8 mouse cellular contexts compared by ENCODE assay signal in genomic region chr8:105693648-105694047, GRCm38 (mm10). TPM values are rescaled to one million over a fixed set of nuclear protein-coding genes. Genes with fewer than 3 reads are reported as not detected.
DNase-seq lines count a peak whose midpoint lies in the region; ATAC-seq lines count a peak whose summit lies in the region.

No protein-coding gene starts in this region.

- H3K27ac ChIP-seq in intestine, embryonic 14.5 days (ENCODE audit: low read depth) = no peak overlapping the region

- DNase-seq in cerebellum, postnatal 10 days = peak; percentile 95 to 96
- DNase-seq in frontal cortex, postnatal 36 days (ENCODE audit: low spot score in 2 of 2) = peak; percentile 72 to 76
- peak; percentile 91 for DNase-seq in intestine, embryonic 14.5 days (ENCODE audit: low spot score)
- peak; percentile 79 to 83 for DNase-seq in left cerebral cortex, postnatal 14 days (ENCODE audit: low spot score in 2 of 2)
- peak; percentile 73 to 80 for DNase-seq in lung, postnatal 4 days
- peak; percentile 85 for DNase-seq in right cerebral cortex, postnatal 4 days

- 2% methylated on average over 29 of the region's 30 CpGs for WGBS in intestine, embryonic 14.5 days

- intact Hi-C loops in left cerebral cortex, postnatal 14 days (cut with DNase I) = loop anchor here (5.0 kb wide), 1 partner anchor 56 kb away; the partner anchor contains the start of genes Agrp and Ctcf

- H3K9me3 ChIP-seq in erythroblast, embryonic 14.5 days (ENCODE audit: control insufficient read depth, low read length) = no peaks in the 10 kb centered on the region
- H3K9me3 ChIP-seq in intestine, embryonic 14.5 days (ENCODE audit: control insufficient read depth, low read length) = 0 out of 2 replicates have a peak, but pooled peaks cover 5% of the 10 kb centered on the region

- peaks cover 37% of the 10 kb centered on the region for H3K4me1 ChIP-seq in erythroblast, embryonic 14.5 days (ENCODE audit: control insufficient read depth)
- peaks cover 7% of the 10 kb centered on the region for H3K4me1 ChIP-seq in intestine, embryonic 14.5 days (replicated peaks; ENCODE audit: control insufficient read depth, insufficient read depth, low read length)

- H3K9ac ChIP-seq in intestine, embryonic 14.5 days (ENCODE audit: low read length) = 0 out of 2 replicates have a peak overlapping the region, but pooled peaks have one; percentile 20

- H3K4me3 ChIP-seq in erythroblast, embryonic 14.5 days (replicated peaks) = peak overlapping the region; percentile 33
- H3K4me3 ChIP-seq in intestine, embryonic 14.5 days (ENCODE audit: low read depth, low read length) = peak overlapping the region; percentile 37

- H3K4me2 ChIP-seq in intestine, embryonic 14.5 days (ENCODE audit: low read length) = peak overlapping the region; percentile 94

- ATAC-seq in erythroblast, adult 5-6 weeks (replicated peaks; ENCODE audit: low FRiP score, poor library complexity, severe bottlenecking) = no peak
- ATAC-seq in intestine, embryonic 14.5 days (replicated peaks; ENCODE audit: low FRiP score, low TSS enrichment, low read depth) = peak; percentile 42; the same call in 1 of the 2 replicates

- H3K27me3 ChIP-seq in erythroblast, embryonic 14.5 days (ENCODE audit: control insufficient read depth) = peaks cover 17% of the 10 kb centered on the region
- H3K27me3 ChIP-seq in intestine, embryonic 14.5 days (replicated peaks; ENCODE audit: control insufficient read depth, insufficient read depth, low read length) = 0 out of 2 replicates have a peak, but pooled peaks cover 3% of the 10 kb centered on the region

- H3K36me3 ChIP-seq in erythroblast, embryonic 14.5 days (ENCODE audit: control insufficient read depth) = peaks cover 40% of the 10 kb centered on the region
- peaks cover 21% of the 10 kb centered on the region for H3K36me3 ChIP-seq in intestine, embryonic 14.5 days (ENCODE audit: control insufficient read depth, insufficient read depth, low read length)

RNA-seq across cellular contexts. Expression of gene Acd, which starts 7.3 kb away (rescaled TPM):
- polyA plus RNA-seq in erythroblast, embryonic 14.5 days (2012) = 3.8 and 4.5 TPM in 2 replicates
- 7.1 and 12.5 TPM in 2 replicates for total RNA-seq in erythroblast, adult 5-6 weeks (2015; ENCODE audit: low replicate concordance)
- total RNA-seq in erythroblast, adult 5-6 weeks (2017; ENCODE audit: low replicate concordance) = 1.7 and 7.8 TPM in 2 replicates
- polyA plus RNA-seq in intestine, embryonic 14.5 days (2014; fragmentation: Nextera tagmentation; extraction: Ambion mirVana) = 56.9 and 61.8 TPM in 2 replicates
- total RNA-seq in left cerebral cortex, postnatal 14 days (2021) = 10 to 100 TPM; 46.1 to 47.9 TPM

RNA-seq across cellular contexts. Expression of gene Pard6a, which starts 7.3 kb away (rescaled TPM):
- 0.73 and 0.78 TPM in 2 replicates for polyA plus RNA-seq in erythroblast, embryonic 14.5 days (2012)
- total RNA-seq in erythroblast, adult 5-6 weeks (2015; ENCODE audit: low replicate concordance) = 2.1 TPM in 1 of 2 replicates, not detected in the other
- total RNA-seq in erythroblast, adult 5-6 weeks (2017; ENCODE audit: low replicate concordance) = 0.56 and 1.5 TPM in 2 replicates
- 16.0 and 17.5 TPM in 2 replicates for polyA plus RNA-seq in intestine, embryonic 14.5 days (2014; fragmentation: Nextera tagmentation; extraction: Ambion mirVana)
- total RNA-seq in left cerebral cortex, postnatal 14 days (2021) = 10 to 100 TPM; 45.6 to 49.5 TPM

RNA-seq across cellular contexts. Expression of gene Carmil2, which starts 7.6 kb away (rescaled TPM):
- 3.4 and 4.2 TPM in 2 replicates for polyA plus RNA-seq in erythroblast, embryonic 14.5 days (2012)
- total RNA-seq in erythroblast, adult 5-6 weeks (2015; ENCODE audit: low replicate concordance) = 3.1 TPM in 2 replicates
- 2.5 and 3.5 TPM in 2 replicates for total RNA-seq in erythroblast, adult 5-6 weeks (2017; ENCODE audit: low replicate concordance)
- 1.0 and 1.1 TPM in 2 replicates for polyA plus RNA-seq in intestine, embryonic 14.5 days (2014; fragmentation: Nextera tagmentation; extraction: Ambion mirVana)
- 10 to 100 TPM; 55.4 to 56.2 TPM for total RNA-seq in left cerebral cortex, postnatal 14 days (2021)

RNA-seq across cellular contexts. Expression of gene 4933405L10Rik, which starts 13.8 kb away (rescaled TPM):
- not detected in 2 replicates for polyA plus RNA-seq in erythroblast, embryonic 14.5 days (2012)
- not detected in 2 replicates for total RNA-seq in erythroblast, adult 5-6 weeks (2015; ENCODE audit: low replicate concordance)
- total RNA-seq in erythroblast, adult 5-6 weeks (2017; ENCODE audit: low replicate concordance) = not detected in 2 replicates
- polyA plus RNA-seq in intestine, embryonic 14.5 days (2014; fragmentation: Nextera tagmentation; extraction: Ambion mirVana) = not detected in 2 replicates
- under 1 TPM in 1 of 2 experiments, not detected in 1; 0.78 TPM for total RNA-seq in left cerebral cortex, postnatal 14 days (2021)

RNA-seq across cellular contexts. Expression of gene Enkd1, which starts 14.4 kb away (rescaled TPM):
- polyA plus RNA-seq in erythroblast, embryonic 14.5 days (2012) = 2.4 TPM in 2 replicates
- total RNA-seq in erythroblast, adult 5-6 weeks (2015; ENCODE audit: low replicate concordance) = 2.1 and 2.5 TPM in 2 replicates
- total RNA-seq in erythroblast, adult 5-6 weeks (2017; ENCODE audit: low replicate concordance) = 2.7 and 7.0 TPM in 2 replicates
- 22.6 and 23.2 TPM in 2 replicates for polyA plus RNA-seq in intestine, embryonic 14.5 days (2014; fragmentation: Nextera tagmentation; extraction: Ambion mirVana)
- 10 to 100 TPM in 1 of 2 experiments, 1 to 10 TPM in 1; 10.0 to 12.3 TPM for total RNA-seq in left cerebral cortex, postnatal 14 days (2021)

Comparison
In these comparisons a context has a peak if more than half of its experiments do, and no peak if none do; other contexts are left out.
1. RNA of gene Pard6a, which starts 7.3 kb away (total RNA-seq): 45.6 to 49.5 TPM in left cerebral cortex, postnatal 14 days; 0.56 to 2.1 TPM in erythroblast, adult 5-6 weeks; every median in the first group is over 10 times any median in the second.
2. RNA of gene Carmil2, which starts 7.6 kb away (total RNA-seq): 55.4 to 56.2 TPM in left cerebral cortex, postnatal 14 days; 2.5 to 3.5 TPM in erythroblast, adult 5-6 weeks; every median in the first group is over 10 times any median in the second.
3. Peak in every context shown above with its lines, with median percentiles within 50 percentile points of each other: DNase-seq.